ENCODE assay signal across 32 mouse cellular contexts in the genomic region with DNA sequence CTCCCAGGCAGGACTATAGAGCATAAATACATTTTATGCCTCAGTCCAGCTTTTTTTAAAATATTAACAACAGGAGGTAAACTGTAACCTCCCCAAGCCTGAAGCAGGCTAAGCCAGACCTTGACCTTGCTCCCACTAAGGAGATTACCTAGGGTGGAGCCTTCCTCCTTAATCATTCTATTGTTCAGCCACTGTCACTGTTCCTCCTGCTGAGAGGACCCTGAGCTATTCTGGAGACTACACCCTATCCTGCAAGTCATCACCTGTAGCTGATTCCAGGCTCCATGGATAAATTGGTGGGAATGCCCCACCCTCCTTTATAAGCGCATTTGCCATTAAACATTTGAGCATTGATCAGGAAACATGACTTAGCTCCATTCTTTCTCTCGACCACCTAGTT. TPM values are rescaled to one million over a fixed set of nuclear protein-coding genes. Genes with fewer than 3 reads are reported as not detected.
"Had no signal": no experiment of that assay in that cellular context is flagged by ENCODE, and none has a peak within 500 bp of the region (broad histone marks: within the 10 kb centered on the region; RNA-seq: fewer than 3 reads in every experiment).

No protein-coding gene starts in this region.

- H3K9me3 ChIP-seq: heart, embryonic 15.5 days; limb, embryonic 10.5 days; liver, embryonic 13.5 days; liver, embryonic 15.5 days had no signal

- H3K4me1 ChIP-seq: heart, embryonic 13.5 days; heart, embryonic 15.5 days; hindbrain, embryonic 13.5 days; hindbrain, embryonic 15.5 days; limb, embryonic 10.5 days; limb, embryonic 12.5 days; liver, embryonic 13.5 days; liver, embryonic 15.5 days had no signal

- H3K27ac ChIP-seq: heart, embryonic 13.5 days; heart, embryonic 15.5 days; hindbrain, embryonic 13.5 days; hindbrain, embryonic 15.5 days; hindbrain, postnatal 0 days; layer of hippocampus, adult 2 months; left cerebral cortex, adult 2 months; limb, embryonic 10.5 days; limb, embryonic 12.5 days; liver, embryonic 13.5 days; liver, embryonic 15.5 days had no signal

- H3K36me3 ChIP-seq: heart, embryonic 13.5 days; heart, embryonic 15.5 days; hindbrain, embryonic 13.5 days; hindbrain, embryonic 15.5 days; limb, embryonic 10.5 days; limb, embryonic 12.5 days; liver, embryonic 13.5 days; liver, embryonic 15.5 days had no signal

- H3K27me3 ChIP-seq: heart, embryonic 13.5 days; heart, embryonic 15.5 days; hindbrain, embryonic 13.5 days; hindbrain, embryonic 15.5 days; limb, embryonic 12.5 days; liver, embryonic 13.5 days; liver, embryonic 15.5 days had no signal

- DNase-seq: gastrocnemius, postnatal 14 days; gastrocnemius, postnatal 36 days; heart, adult 18-20 months; heart, postnatal 14 days; heart, postnatal 36 days; kidney, adult 18-20 months; kidney, adult 8-10 months; kidney, postnatal 10 days; kidney, postnatal 25 days; kidney, postnatal 4 days; liver; liver, embryonic 13.5 days had no signal

- H3K9ac ChIP-seq: heart, embryonic 13.5 days; heart, embryonic 15.5 days; hindbrain, embryonic 13.5 days; hindbrain, embryonic 15.5 days; limb, embryonic 12.5 days; liver, embryonic 13.5 days; liver, embryonic 15.5 days had no signal

- H3K4me3 ChIP-seq: heart, embryonic 13.5 days; heart, embryonic 15.5 days; hindbrain, embryonic 13.5 days; hindbrain, embryonic 15.5 days; layer of hippocampus, adult 2 months; left cerebral cortex, adult 2 months; limb, embryonic 10.5 days; limb, embryonic 12.5 days; liver, embryonic 13.5 days; liver, embryonic 15.5 days had no signal

RNA-seq across cellular contexts. Expression of a gene that starts 2.4 kb away (rescaled TPM):
- polyA plus RNA-seq: gonadal fat pad, adult 2 months; heart, embryonic 11.5 days; heart, embryonic 13.5 days; heart, embryonic 15.5 days; heart, postnatal 0 days; hindbrain, embryonic 11.5 days; hindbrain, embryonic 13.5 days; hindbrain, embryonic 15.5 days; hindbrain, postnatal 0 days; intestine, embryonic 14.5 days; intestine, postnatal 0 days; kidney, embryonic 14.5 days; kidney, embryonic 16.5 days; limb, embryonic 10.5 days; limb, embryonic 12.5 days; limb, embryonic 14.5 days; liver, embryonic 11.5 days; liver, embryonic 13.5 days had no signal
